Mouse (Mus musculus) c-Kit-negative CD71-positive TER-119-positive erythroid progenitor cells, embryonic 14.5 days (primary cell): ENCODE data around the gene Tdp2.
"Not testable (repeated sequence)": the region's sequence is repeated elsewhere in the genome, so short reads cannot be mapped to it uniquely, and the experiment has no call there.

Source experiments
- DNase-seq: peaks from one replicate; pipeline ENCODE4 v3.0.0-alpha.2; 2013; ENCODE audit warnings: low read depth, low spot score

The Tdp2 gene

DNA sequence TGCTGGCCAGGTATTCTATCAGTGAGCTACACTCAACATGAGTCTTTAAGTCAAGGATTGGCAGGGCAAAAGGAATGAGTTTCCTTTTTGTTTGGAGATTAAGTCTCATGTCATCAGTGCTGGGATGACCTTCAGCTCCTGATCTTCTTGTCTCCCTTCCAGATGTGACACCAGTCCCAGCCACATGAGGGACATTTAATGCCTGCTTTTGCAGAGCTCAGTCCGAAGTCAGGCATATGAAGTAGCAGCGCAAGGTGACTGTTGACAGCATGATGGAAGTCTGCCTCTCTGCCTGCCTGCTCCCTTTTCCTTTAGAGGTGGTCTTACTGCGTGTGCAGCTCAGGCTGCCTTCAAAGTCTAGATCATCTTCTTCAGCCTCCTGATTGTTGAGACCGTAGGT lies 6.8 kb upstream of the Tdp2 start:
- DNase-seq = no peak

DNA sequence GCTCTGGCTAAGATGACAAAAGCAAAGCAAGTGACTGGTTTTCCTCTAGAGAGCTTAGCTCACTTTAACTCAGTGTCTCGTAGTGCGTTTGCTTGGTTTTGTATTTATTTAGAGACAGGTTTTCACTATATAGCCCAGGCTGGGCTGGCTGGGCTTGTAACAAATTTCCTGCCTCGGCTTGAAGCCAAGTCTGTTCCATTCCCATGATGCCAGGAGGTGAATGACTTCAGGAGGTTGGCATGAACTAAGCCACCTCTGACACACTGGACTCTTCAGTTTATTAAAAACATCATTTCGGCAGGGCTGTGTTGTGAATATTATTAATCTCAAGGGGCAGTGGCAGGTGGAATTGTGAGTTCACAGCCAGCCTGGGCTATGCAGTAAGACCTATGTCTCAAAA lies 5.9 kb upstream of the Tdp2 start:
- no peak for DNase-seq

DNA sequence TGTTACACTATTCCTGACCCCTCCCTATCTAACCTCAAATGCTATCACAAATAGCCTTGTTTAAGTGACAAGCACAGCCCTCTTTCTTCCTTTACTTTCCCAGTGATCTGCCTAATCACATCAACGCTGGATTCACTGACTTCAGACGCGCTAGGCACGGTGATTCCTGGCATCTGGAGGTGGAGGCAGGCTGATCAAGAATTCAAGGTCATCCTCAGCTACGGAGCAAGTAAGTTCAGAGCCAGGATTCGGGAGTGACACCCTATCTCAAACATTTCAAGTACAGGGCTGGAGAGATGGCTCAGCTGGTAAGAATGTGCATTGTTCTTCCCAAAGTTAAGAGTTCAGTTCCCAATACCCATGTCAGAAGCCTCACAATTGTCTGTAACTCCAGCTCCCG lies 5.4 kb upstream of the Tdp2 start:
- no peak for DNase-seq

DNA sequence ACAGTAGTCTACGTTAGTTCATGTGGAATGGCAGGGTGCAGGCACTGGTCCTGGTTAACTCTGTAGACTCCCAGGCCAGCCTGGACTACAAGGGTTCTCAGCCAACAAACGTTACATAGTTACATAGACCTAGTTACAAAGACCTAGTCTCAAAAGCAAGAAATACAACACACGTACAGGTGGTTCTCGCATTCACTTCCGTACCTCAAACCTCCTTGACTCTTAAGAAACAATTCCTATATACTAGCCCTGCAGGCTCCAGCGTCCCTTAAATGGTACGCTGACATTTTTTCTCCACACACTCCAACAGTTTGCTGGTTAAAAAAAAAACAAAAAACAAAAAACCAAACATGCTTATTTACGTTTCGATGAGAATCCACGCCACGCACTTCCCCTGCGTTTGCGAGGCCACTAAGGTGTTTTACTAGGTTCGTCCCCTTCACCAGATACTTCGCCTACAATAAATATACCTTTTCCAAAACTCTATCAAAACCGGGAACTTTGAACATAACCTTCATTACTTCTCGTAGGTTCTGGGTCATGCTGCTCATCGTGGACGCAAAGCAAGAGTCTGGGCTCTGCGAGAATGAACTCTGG lies 625 bp upstream of the Tdp2 start:
- DNase-seq = no peak

DNA sequence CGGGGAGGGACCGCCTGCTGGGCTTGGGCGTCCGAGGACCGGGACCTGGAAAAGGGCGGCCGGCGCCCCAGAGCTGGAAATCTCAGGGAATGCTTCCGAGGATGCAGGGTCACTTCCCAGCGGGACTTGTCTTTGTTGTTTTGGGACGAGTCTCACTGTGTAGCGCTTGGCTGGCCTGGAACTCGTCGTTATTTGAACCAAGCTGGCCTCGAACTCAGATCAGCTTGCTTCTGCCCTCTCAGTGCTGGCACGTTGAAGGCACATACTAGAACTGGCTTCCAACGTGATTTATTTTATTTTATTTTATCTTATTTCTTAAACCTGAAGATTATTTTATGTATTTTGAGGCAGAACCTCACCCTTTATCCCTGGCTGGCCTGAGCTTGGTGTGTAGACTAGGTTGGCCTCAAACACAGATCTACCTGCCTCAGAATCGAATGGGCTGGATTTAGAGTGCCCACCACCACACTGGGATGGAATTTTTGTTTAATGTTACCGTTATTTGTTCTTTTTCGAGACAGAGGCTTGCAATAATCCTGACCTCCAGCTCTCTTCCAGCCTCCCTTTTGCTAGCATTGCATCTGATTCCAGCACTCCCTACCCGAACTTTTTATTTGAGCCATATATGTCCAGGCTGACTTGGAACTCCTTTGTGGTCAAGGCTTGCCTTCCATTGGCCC lies 792 bp downstream of the Tdp2 start:
- DNase-seq = peak; percentile 40

DNA sequence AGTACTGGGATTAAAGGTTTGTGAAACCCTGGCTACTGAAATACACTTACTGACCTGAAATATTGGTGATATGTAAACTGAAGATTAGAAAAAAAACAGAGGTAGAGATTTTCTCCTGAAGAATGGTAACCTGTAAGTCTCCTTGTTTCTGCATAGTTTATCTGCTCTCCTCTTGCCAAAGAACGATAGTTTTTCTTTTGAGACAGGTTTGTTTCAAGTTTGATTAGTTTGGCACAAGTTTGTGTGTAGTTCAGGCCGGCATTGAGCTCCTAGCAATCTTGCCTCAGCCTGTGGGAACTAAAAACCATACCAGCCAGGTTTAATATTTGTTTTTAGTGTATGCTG lies 1.3 kb downstream of the Tdp2 start:
- DNase-seq = no peak

DNA sequence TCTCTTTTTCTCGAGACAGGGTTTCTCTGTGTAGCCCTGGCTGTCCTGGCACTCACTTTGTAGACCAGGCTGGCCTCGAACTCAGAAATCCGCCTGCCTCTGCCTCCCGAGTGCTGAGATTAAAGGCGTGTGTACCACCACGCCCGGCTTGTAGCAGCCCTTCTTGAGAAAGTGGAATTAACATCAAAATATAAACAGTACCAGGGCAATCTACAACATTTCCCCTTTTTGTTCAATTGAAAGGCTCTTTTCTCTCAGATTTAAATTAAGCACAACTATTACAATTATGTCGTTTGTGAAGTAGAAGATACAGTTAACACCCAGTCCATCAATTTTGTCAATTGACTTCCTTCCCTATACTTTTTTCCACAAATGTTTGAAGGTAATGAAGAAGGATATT lies 6.3 kb downstream of the Tdp2 start:
- DNase-seq = not testable (repeated sequence)

DNA sequence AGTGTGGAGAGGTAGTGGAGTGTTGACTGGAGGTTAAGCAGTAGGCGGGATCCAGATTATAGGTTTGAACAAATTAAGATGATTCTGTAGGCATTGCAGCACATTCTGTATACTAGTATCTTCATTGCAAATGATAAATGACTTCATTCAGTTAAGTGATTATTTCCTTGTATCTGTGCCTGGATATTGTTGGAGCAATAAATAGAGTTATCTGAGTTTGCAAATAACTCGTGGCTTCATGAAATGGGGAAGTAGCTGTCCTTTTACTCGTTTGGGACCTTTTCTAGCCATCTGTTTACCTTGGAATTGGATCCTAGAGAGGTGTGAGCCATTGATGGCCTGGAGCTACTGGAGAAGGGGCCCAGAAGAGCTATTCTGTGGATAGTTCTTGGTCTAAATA lies 8.4 kb downstream of the Tdp2 start:
- no peak for DNase-seq

DNA sequence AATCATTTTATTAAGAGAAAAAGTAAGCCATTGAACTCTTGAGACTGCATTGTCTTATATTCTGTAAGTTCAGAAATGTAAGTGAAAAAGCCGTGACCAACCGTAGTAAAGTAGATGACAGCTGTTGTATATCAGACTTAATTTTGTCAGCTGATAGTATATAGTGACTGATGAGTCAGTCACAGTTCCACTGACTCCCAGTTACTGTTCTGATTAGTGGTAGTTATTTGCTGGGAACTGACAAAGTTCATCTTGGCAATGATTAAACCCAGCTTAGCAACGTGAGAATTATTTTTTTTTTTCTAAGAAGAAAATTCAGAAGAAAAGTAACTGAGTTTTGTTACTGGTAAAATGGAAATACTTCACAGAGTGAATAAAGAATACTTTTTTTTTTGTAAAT lies 10.2 kb downstream of the Tdp2 start:
- no peak for DNase-seq

DNA sequence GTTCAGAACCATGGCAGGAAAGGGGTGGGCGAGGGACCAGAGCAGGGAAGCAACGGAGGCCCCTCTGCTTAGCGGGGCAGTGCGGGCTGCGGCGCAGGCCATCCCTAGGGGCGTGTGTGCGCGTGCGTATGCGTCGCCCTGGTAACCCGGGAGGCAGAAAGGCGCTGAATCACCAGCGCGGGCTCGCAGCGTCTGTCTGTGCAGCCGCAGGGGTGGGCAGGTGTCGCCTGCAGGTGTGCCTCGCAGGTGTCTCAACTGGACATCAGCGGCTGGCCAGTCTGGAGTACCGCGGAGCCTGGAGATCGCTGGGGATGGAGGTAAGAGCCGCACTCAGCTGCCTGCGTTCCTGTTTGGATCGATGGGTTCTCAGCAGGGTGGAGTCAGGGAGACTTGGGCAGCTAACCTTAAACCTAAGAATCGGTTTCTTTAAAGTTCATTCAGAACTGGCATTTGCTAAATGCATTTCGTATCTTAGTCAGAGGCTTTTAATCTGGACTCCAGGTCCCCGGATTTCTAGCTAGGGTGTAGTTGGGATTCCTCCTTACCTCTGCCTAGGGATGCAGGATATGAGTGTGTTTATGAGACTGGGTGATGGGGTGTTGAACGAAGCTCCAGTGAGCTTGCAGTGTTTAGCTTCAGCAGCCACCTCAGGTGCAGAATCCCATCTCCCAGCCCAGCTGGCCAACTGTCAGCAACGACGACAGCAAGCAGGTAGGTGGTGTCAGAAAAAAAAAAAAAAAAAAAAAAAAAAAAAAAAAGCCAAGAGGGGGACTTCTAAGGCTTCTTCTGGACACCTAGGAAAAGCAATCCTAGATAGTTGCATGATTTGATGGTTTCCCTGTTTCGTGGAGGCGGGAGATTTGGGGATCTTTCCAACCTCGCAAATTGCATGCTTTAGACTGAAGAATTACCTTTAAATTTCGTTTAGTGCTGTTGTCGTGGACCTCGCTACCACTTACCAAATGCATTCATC lies 13.8 kb downstream of the Tdp2 start, which contains the start of gene D130043K22Rik:
Gene D130043K22Rik, plus strand, starts transcription at position 153 of the 973 bp plus-strand sequence.
- DNase-seq = no peak

DNA sequence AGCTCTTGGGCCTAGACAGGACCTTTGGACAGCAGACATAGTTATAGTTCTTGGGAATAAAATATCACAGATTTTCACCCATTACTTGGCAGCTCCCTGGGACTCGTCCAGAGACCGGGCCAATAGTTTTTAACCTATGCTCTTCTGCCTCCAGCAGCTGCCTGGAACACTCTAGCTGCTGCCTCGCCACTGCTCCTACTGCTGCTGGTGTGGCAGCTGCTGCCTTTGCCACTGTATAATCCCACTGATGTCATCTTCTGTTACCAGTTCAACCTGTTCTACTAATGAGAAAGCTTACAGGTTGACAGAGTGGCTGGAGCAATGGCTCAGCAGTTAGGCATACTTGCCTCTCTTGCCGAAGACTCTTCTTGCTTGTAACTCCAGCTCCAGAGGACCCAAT lies 17.8 kb downstream of the Tdp2 start:
- no peak for DNase-seq

DNA sequence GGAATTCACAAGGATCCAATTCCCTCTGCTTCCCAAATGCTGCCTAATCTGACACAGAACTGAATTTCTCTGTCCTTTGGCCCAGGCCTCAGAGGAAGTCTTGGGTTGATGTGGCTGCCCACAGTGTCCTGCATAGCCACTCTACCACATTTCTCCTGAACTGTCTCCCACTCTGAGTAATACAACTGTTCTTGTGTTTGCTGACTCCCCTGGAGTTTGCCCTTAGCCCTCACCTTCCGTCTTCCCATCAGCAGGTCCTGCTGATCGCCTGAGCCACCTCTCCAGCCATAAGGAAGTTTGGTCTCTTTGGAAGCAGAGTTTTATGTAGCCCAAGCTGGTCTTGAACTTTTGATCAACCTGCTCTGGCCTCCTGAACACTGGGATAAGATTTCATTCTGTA lies 20.5 kb downstream of the Tdp2 start:
- DNase-seq = no peak

DNA sequence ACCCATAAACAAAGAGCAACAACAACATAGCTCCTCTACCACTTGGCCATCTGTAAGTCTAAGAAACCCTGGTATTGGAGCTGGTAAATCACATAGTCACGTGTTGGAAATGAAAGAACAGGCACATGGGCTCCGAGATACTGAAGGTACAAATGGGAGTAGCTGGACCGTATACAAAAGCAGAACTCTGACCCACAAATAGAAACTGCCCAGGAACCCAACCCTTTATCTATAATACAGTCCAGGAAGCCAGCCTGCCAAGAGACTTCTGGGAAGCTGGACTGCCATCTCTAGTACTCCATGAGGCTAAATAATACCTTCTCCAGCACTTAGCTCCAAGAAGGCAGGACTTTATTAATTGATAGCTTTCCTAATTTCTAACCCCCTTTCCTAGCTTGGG lies 21.1 kb downstream of the Tdp2 start:
- DNase-seq = no peak

DNA sequence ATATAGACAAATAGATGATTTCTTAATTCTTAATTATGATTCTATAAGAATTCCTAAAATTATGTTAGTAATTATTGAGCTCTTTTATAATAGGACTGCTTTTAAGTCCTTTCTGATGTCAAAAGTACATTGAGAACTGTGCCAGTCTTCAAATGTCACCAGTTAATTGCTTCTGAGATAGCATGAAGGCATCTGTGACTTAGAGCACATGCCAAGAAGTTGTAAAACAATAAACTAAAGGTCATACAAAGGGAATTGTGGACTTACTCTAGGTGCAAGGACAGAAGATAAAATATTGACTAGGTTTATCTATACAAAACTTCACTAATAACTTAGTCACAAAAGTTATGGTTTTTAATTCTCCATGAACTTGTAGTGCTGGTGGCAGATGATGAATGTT lies 27.6 kb downstream of the Tdp2 start:
- DNase-seq = no peak

DNA sequence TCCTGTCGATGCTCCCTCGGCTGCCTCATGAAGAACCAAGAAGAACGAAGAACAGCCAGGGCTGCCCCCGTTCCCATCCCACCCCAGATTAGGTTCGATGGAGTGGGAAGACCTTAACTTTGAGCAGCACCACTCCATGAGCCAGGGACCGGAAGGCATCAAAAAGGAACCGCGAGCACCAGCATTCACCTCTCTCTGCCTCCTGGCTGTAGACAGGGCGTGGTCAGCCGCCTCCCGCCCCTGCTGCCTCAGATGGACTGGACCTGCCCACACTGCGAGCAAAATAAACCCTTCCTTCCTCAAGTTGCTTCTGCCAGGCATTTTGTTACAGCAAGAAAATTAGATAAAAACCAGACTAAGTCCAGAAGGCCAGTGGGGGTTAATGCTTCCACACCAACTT lies 29.6 kb downstream of the Tdp2 start:
- DNase-seq = no peak

DNA sequence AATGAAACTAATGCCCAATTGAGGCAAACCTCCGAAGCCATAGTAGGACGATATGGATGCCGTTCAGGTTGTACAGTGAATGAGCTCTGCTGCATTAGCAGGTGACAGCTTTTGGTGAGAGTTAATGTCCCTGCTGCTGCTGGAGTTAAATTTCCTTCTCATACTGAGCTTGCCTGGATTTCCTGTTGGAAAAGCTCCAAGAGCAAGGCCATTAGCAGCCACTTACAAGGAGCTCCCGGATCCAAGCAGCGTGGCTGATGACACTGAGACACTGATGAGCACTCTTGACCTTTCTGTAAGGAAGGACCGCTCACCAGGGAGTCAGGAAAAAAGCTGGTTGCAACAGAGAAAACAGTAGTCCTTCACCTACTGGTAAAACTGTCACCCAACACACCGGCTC lies 30.5 kb downstream of the Tdp2 start:
- no peak for DNase-seq

DNA sequence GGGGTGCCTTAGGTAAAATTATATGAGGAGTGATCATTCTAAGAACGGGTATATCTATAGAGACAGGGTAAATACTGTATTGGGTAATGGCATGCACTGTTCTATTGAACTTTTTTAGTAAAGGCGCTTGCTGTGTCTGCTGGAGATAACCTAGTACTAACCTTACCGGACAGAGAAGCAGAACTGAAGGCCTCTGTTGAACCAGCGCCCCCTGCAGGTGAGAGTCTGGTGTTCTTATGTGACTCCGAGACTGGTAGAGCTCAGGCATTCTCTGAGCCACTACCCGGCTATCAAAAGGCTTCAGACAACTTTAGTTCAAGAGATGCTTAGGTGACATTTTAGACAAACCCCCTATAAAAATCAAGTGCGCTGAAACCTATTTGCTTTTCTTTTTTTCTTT lies 31.0 kb downstream of the Tdp2 start:
- DNase-seq = peak; percentile 54

DNA sequence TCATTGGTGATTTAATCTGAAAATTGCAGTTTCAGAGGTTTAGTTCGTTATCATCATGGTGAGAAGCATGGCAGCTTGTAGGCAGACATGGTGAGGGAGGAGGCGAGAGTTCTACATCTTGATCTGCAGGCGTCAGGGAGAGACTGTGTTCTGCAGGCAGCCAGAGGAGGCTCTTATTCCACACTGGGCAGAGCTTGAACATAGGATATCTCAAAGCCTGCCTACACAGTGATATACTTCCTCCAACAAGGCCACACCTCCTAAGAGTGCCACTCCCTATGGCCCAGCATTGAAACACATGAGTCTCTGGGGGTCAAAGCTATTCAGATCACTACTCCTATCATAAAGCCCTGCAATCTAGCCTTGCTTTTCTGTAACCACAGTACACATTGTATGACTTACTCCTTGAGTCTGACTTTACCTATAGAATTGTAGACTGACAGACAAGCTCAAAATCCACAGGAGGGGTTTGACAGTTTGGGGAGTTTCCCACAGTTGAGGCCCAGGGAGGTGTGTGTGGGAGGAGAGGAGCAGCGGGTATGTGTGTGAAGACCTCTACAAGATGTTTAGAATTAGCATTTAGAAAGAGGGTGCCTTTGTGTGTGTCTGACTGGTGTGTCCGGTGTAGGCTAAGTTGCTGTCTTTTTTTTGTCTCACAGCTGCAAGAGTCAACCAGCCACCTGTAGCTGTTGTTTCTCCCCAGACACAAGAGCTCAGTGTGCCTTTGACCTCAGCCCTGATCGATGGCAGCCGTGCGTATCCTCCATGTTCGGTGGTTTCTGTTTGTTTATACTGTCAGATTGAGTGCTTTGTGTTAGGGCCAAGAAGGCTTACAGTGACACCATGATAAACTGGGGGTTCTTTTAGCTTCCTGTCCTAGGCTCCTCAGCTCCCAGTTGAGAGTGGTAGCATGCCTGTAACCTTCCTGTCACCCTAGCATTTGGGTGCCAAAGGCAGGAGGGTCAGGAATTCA lies 35.2 kb downstream of the Tdp2 start:
- DNase-seq = no peak

DNA sequence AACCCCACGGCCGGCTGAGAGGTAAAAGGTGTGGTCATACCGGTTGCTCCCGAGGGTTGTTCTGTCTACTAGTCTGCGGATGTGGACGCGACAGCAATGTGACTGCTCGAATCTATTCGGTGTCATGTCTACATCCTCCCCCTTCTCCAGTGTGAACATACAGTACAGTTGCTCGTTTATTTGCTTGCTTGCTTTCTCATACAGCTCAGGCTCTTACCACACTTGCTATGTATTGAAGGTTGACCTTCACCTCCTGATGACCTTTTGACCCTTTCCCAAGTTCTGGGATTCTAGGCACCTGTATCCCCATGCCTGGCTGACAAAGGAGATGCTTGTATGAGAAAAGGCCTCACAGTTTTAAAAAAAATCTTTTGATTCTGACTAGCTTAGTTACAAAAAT lies 36.3 kb downstream of the Tdp2 start:
- DNase-seq = no peak

DNA sequence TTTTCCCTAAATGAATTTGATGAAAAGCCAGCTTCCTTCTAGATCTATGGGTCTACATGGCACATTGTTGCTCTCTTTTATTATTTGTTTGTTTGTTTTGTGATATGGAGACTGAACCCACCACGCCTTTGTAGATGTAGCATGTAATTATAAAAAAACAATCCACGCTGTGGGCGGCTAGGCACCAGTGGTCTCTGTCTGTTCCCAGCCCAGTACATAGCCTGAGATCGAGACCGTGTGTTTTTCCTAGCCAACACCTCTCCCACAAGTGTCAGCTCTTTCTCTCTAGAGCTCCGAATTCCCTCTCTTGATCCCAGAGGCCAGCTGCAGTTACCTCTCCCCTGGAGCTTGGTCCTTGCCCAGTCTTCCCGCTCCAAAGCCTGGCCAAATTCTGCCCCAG lies 36.8 kb downstream of the Tdp2 start:
- DNase-seq = no peak

DNA sequence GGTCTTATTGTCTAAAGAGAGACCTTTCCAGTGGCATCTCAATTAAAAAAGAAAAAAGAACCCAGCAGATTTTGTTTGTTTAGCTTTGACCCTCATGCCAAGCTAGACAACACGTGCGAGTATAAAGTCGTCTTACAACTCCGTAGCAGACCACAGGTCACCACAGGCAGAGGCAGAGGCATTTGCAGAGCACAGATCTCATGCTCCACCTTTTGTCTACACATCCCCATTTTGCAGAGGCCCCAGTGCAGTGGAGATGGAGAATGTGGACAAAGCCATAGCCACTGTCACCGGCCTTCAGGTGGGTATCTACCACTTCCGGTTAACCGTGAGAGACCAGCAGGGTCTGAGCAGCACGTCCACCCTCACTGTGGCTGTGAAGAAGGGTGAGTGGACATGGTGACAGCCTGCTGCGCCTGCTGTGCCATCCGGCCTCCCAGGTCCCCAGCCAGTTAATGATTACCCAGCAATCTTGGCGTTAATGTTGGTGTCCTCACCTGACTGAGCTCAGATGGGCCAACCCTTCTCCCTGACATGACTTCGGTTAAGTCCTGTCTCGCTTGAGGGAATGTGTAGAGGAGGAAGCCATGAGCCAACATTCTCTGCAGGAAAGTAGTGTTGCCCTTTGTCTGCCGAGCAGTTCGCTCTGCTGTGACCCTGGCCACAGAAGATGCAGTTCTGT lies 48.0 kb downstream of the Tdp2 start:
- DNase-seq = no peak
